In genomic region chr6:53893731-53894130, GRCm38 (mm10) we compare ENCODE assay signal across 24 mouse cellular contexts.
"Had no signal": no experiment of that assay in that cellular context is flagged by ENCODE, and none has a peak within 500 bp of the region (broad histone marks: within the 10 kb centered on the region; RNA-seq: fewer than 3 reads in every experiment).

No protein-coding gene starts in this region.

- H3K4me1 ChIP-seq: neural tube, embryonic 12.5 days; neural tube, embryonic 15.5 days had no signal

- DNase-seq: kidney, adult 18-20 months; kidney, postnatal 14 days; layer of hippocampus, adult 9-11 months; liver; lung, adult 18-20 months; lung, postnatal 10 days; lung, postnatal 4 days; midbrain, embryonic 14.5 days; right cerebral cortex, adult 18-20 months; right cerebral cortex, postnatal 14 days; right cerebral cortex, postnatal 4 days; thymus, adult 2 months; thymus, postnatal 14 days; thymus, postnatal 4 days had no signal

- H3K36me3 ChIP-seq: limb, embryonic 10.5 days; limb, embryonic 13.5 days; liver, embryonic 12.5 days; liver, embryonic 15.5 days; neural tube, embryonic 12.5 days; neural tube, embryonic 15.5 days had no signal

- H3K27me3 ChIP-seq: limb, embryonic 13.5 days; liver, embryonic 12.5 days; liver, embryonic 15.5 days; neural tube, embryonic 12.5 days; neural tube, embryonic 15.5 days had no signal

- H3K9ac ChIP-seq: limb, embryonic 13.5 days; liver, embryonic 12.5 days; liver, embryonic 15.5 days; neural tube, embryonic 12.5 days; neural tube, embryonic 15.5 days had no signal

- H3K4me2 ChIP-seq: limb, embryonic 13.5 days; liver, embryonic 12.5 days; liver, embryonic 15.5 days; midbrain, embryonic 11.5 days; neural tube, embryonic 12.5 days; neural tube, embryonic 15.5 days had no signal

- ATAC-seq: inflammation-experienced regulatory T-cells, adult 6 months; intestine, embryonic 16.5 days; liver, embryonic 12.5 days had no signal

- H3K27ac ChIP-seq: limb, embryonic 10.5 days; limb, embryonic 13.5 days; liver, embryonic 12.5 days; liver, embryonic 15.5 days; neural tube, embryonic 12.5 days; neural tube, embryonic 15.5 days; stomach, postnatal 0 days had no signal

- H3K9me3 ChIP-seq: limb, embryonic 10.5 days; limb, embryonic 13.5 days; liver, embryonic 12.5 days; liver, embryonic 15.5 days; neural tube, embryonic 12.5 days; neural tube, embryonic 15.5 days had no signal

- H3K4me3 ChIP-seq: limb, embryonic 10.5 days; limb, embryonic 13.5 days; liver, embryonic 12.5 days; liver, embryonic 15.5 days; neural tube, embryonic 12.5 days; neural tube, embryonic 15.5 days had no signal
